Mouse (Mus musculus): ENCODE results near the gene Gstp3. TPM values are rescaled to one million over a fixed set of nuclear protein-coding genes. Genes with fewer than 3 reads are reported as not detected.
A peak's percentile ranks its signal among the peaks of the same experiment; 100 is the strongest.

Gstp3 gene
- total RNA-seq, 1 experiment from 2014 or later: 5.8 TPM

DNA sequence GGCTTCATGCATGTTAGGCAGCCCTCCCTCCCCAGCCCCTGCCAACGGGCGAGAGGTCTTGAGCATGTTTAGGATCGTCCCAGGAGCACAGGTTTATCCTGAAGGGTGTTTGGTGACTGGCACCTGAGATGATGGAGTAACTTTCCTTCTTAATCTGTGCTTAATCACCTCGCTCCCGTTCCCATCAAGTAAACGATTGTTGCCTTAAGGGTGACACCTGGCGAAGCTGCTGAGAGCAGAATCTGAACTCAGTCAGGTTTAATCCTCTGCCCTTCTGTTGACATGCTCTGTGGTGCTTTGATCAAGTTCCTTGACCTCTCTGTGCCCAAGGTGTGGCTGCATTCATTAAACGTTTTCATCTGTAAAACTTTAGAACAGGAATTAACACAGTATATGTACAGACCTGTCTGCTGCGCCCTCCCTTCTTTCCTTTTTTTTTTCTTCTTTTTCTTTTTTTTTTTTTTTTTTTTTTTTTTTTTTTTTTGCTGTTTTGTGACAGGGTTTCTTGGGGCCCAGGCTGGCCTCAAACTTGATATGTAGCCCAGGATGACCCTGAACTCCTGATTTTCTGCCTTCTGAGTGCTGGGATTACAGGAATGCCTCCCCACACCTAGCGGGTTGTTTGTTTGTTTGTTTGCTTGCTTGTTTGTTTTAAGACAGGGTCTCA, 41.3 kb downstream of the Gstp3 start:
- no peak for ATAC-seq (replicated peaks; ENCODE audit: insufficient number of reproducible peaks, low FRiP score, low TSS enrichment, poor library complexity, severe bottlenecking)

DNA sequence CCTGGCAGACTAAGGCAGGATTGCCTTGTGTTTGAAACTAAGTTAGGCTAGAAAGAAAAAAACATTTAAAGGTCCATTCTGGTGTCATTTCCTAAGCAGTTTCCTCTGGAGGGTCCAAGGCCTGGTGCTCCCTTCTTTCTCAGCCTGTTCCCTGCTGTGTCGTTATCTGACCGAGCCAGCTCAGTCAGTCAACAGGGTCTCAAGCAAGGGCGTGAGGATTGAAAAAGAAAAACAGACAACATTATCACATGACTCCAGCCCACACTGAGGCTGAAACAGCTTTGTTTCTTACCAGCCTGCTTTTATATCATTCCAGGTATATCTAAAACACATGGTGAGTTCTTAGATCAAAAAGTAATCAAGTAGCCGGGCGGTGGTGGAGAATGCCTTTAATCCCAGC, 43.7 kb downstream of the Gstp3 start:
- no peak for ATAC-seq (replicated peaks; ENCODE audit: insufficient number of reproducible peaks, low FRiP score, low TSS enrichment, poor library complexity, severe bottlenecking)

DNA sequence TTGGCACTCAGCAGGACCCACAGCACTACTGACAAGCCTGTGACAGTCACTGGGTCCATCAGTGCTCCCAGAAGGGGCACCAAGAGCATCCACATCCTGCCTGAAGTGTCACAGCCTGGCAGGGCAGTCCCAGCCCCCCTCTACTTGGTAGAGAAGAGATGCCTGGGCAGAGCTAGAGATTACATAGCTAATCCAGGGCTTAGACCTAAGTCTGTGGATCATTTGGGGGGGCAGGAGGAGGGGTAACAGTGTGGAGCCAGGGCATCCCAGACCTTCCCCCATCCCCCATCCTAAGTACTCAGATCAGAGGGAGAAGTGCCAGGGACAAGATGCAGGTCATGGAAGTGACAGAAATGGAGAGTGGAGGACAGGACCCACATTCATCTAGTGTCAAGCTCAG, 44.6 kb downstream of the Gstp3 start:
- no peak for ATAC-seq (replicated peaks; ENCODE audit: insufficient number of reproducible peaks, low FRiP score, low TSS enrichment, poor library complexity, severe bottlenecking)

DNA sequence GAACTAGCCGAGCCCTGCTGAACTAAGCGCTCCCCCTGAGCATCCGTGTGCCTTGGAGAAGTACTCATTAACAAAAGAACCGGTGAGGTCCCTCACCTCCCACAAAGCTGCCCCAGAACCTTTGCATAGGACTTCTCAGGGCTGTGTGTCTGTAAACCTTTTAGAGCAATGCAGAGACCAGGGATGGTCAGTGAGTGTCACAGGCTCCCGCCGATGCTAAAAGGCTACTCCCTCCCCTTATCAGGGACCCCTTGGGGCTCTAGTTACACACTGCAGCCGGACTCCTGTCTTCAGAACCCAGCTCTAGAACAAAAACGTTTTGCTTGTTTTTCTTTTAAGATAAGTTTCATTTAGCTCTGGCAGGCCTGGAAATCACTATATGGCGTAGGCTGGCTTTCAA, 46.3 kb downstream of the Gstp3 start:
- ATAC-seq (replicated peaks; ENCODE audit: insufficient number of reproducible peaks, low FRiP score, low TSS enrichment, poor library complexity, severe bottlenecking): peak; percentile 8; the same call in 1 of the 2 replicates

DNA sequence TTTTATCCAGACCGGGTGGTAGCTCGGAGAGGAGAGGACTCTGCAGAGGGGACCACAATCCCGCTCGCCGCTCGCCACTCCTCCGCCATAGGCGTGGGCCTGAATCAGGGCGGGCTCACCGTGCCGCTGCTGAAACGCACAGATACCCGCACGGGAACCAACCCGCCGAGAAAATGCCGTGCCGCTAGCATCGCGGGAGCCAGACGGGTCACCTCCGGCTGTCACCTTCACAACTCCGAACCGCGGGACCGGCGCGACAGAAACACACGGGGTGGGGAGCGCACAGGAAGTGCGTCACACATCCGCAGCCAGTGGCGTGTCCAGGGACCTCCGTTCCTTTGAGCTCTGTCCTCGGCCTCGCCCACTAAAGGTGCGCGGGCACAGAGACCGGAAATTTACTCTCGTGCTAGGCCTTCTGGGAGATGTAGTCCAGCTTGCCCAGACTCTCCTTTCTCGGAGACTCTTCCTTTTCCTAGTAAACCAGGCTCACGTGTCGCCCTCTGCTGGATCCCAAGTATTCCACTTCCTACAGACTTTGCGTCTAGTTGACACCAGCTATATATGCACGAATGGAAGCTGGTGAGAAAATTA, 46.8 kb downstream of the Gstp3 start, which contains the start of gene Ndufv1:
TSS of gene Ndufv1 (minus strand) at position 375 of the 591 bp plus-strand sequence.
- ATAC-seq (replicated peaks; ENCODE audit: insufficient number of reproducible peaks, low FRiP score, low TSS enrichment, poor library complexity, severe bottlenecking): peak; percentile 93

DNA sequence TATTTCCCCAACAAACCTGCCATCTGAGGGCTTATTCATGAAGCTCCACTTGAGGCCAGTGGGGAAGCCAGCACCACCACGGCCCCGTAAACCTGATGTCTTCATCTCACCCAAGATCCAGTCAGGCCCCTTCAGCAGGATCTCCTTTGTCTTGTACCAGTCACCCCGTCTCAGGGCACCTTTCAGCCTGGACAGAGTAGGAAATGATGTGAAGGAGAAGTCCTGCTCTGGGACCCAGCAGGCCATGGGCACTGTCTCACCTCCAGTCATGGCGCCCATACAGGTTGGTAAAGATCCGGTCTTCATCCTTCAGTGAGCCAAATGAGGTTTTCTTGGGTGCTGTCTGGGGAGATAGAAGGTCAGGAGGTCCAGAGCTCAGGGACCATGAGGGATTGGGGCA, 48.3 kb downstream of the Gstp3 start:
- ATAC-seq (replicated peaks; ENCODE audit: insufficient number of reproducible peaks, low FRiP score, low TSS enrichment, poor library complexity, severe bottlenecking): no peak

Other genes with a start within 250 kb of the Gstp3 start
- gene Chka, start 207.8 kb downstream of the Gstp3 start, total RNA-seq (2017): 34.8 to 59.4 TPM (median 42.0 TPM) in 3 replicates
- 181 to 259 TPM (median 252 TPM) in 3 replicates for gene Tcirg1, start 152.4 kb downstream of the Gstp3 start, total RNA-seq (2017)
- gene Ndufs8, start 146.8 kb downstream of the Gstp3 start, total RNA-seq (2017): 27.2 to 46.8 TPM (median 33.1 TPM) in 3 replicates
- gene Aldh3b1, start 129.8 kb downstream of the Gstp3 start, total RNA-seq (2017): 54.5 to 74.4 TPM (median 57.2 TPM) in 3 replicates
- 243 to 349 TPM (median 322 TPM) in 3 replicates for gene Unc93b1, start 124.4 kb downstream of the Gstp3 start, total RNA-seq (2017)
- not detected in 3 replicates for gene Aldh3b3, start 100.9 kb downstream of the Gstp3 start, total RNA-seq (2017)
- gene Aldh3b2, start 87.2 kb downstream of the Gstp3 start, total RNA-seq (2017): not detected in 3 replicates
- not detected in 3 replicates for gene Acy3, start 73.0 kb downstream of the Gstp3 start, total RNA-seq (2017)
- not detected in 3 replicates for gene Tbx10, start 66.8 kb downstream of the Gstp3 start, total RNA-seq (2017)
- 2.3 to 11.1 TPM (median 2.3 TPM) in 3 replicates for gene Nudt8, start 59.0 kb downstream of the Gstp3 start, total RNA-seq (2017)
- 0.57 to 1.7 TPM (median 1.2 TPM) in 3 replicates for gene Gm49405, start 58.9 kb downstream of the Gstp3 start, total RNA-seq (2017)
- gene Doc2g, start 56.3 kb downstream of the Gstp3 start, total RNA-seq (2017): 3.1 TPM in 2 of 3 replicates, not detected in the other
- gene Ndufv1, start 46.8 kb downstream of the Gstp3 start, total RNA-seq (2017): 74.5 to 108 TPM (median 103 TPM) in 3 replicates
- 101 to 129 TPM (median 104 TPM) in 3 replicates for gene Gstp1, start 21.6 kb downstream of the Gstp3 start, total RNA-seq (2017)
- not detected in 3 replicates for gene Gstp2, start 13.5 kb downstream of the Gstp3 start, total RNA-seq (2017)
- not detected in 3 replicates for gene Cabp2, start 22.0 kb upstream of the Gstp3 start, total RNA-seq (2017)
- gene Cdk2ap2, start 37.6 kb upstream of the Gstp3 start, total RNA-seq (2017): 77.3 to 120 TPM (median 92.6 TPM) in 3 replicates
- 127 to 142 TPM (median 137 TPM) in 3 replicates for gene Pitpnm1, start 40.4 kb upstream of the Gstp3 start, total RNA-seq (2017)
- 94.2 to 132 TPM (median 124 TPM) in 3 replicates for gene Aip, start 66.3 kb upstream of the Gstp3 start, total RNA-seq (2017)
- gene Gpr152, start 80.2 kb upstream of the Gstp3 start, total RNA-seq (2017): 0.29 to 0.43 TPM in 2 of 3 replicates, not detected in the other
- gene Cabp4, start 84.5 kb upstream of the Gstp3 start, total RNA-seq (2017): not detected in 3 replicates
- gene Coro1b, start 89.0 kb upstream of the Gstp3 start, total RNA-seq (2017): 209 to 226 TPM (median 217 TPM) in 3 replicates
- gene Ptprcap, start 94.0 kb upstream of the Gstp3 start, total RNA-seq (2017): 133 to 326 TPM (median 178 TPM) in 3 replicates
- gene Rps6kb2, start 103.8 kb upstream of the Gstp3 start, total RNA-seq (2017): 22.8 to 27.8 TPM (median 27.0 TPM) in 3 replicates
- 14.1 to 18.7 TPM (median 14.2 TPM) in 3 replicates for gene Carns1, start 115.9 kb upstream of the Gstp3 start, total RNA-seq (2017)
- gene Tbc1d10c, start 131.7 kb upstream of the Gstp3 start, total RNA-seq (2017): 71.5 to 178 TPM (median 83.5 TPM) in 3 replicates
- 479 to 544 TPM (median 541 TPM) in 3 replicates for gene Ppp1ca, start 132.5 kb upstream of the Gstp3 start, total RNA-seq (2017)
- gene Rad9a, start 142.1 kb upstream of the Gstp3 start, total RNA-seq (2017): 19.1 to 26.3 TPM (median 20.7 TPM) in 3 replicates
- 10.2 to 28.8 TPM (median 19.7 TPM) in 3 replicates for gene Clcf1, start 154.7 kb upstream of the Gstp3 start, total RNA-seq (2017)
- not detected in 3 replicates for gene AC109138.7, start 154.8 kb upstream of the Gstp3 start, total RNA-seq (2017)
- gene Pold4, start 172.3 kb upstream of the Gstp3 start, total RNA-seq (2017): 94.0 to 149 TPM (median 107 TPM) in 3 replicates
- 23.7 to 30.6 TPM (median 27.0 TPM) in 3 replicates for gene Ssh3, start 209.6 kb upstream of the Gstp3 start, total RNA-seq (2017)
- 2.4 to 21.5 TPM (median 12.0 TPM) in 3 replicates for gene Ankrd13d, start 223.6 kb upstream of the Gstp3 start, total RNA-seq (2017)
- 270 to 475 TPM (median 366 TPM) in 3 replicates for gene Grk2, start 246.7 kb upstream of the Gstp3 start, total RNA-seq (2017)

Data from monocyte, adult 5-6 weeks (primary cell).